Mouse (Mus musculus) urinary bladder, postnatal 14 days (tissue): ENCODE data around the gene Asxl2.
"Not testable (repeated sequence)": the region's sequence is repeated elsewhere in the genome, so short reads cannot be mapped to it uniquely, and the experiment has no call there.

ENCODE experiments used
- DNase-seq: peaks from one replicate; pipeline ENCODE4 v3.0.0; 2021; ENCODE audit warnings: low spot score

The Asxl2 gene

DNA sequence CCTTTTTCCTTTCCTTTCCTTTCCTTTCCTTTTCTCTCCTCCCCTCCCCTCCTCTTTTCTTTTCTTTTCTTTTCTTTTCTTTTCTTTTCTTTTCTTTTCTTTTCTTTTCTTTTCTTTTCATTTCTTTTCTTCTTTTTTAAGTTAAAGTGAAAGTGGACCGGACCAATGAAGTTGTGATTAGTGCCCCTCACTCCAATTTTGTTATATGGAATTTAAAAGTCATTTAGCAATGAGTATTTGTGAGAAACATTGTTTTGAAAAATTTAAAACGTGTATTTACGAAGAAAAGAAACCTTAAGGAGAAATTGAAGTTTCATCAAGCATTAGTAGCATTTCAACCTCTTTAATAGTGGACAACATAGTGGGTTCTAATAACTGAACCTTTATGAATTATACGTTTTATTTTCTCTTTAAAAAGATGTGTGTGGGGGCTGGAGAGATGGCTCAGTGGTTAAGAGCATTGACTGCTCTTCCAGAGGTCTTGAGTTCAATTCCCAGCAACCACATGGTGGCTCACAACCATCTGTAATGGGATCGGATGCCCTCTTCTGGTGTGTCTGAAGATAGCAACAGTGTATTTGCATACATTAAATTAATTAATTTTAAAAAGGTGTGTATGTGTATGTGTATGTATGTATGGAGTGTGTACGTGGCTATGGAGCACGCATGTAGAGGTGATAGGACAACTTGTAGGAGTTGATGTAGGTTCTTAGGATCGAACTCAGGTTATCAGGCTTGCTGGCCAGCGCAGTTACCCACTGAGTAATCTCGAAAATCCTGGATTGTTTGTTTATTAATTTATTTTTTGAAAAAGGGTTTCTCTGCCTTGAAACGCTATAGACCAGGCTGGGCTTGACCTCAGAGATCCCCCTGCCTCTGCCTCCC lies 1.5 kb downstream of the Asxl2 start:
- no peak for DNase-seq

DNA sequence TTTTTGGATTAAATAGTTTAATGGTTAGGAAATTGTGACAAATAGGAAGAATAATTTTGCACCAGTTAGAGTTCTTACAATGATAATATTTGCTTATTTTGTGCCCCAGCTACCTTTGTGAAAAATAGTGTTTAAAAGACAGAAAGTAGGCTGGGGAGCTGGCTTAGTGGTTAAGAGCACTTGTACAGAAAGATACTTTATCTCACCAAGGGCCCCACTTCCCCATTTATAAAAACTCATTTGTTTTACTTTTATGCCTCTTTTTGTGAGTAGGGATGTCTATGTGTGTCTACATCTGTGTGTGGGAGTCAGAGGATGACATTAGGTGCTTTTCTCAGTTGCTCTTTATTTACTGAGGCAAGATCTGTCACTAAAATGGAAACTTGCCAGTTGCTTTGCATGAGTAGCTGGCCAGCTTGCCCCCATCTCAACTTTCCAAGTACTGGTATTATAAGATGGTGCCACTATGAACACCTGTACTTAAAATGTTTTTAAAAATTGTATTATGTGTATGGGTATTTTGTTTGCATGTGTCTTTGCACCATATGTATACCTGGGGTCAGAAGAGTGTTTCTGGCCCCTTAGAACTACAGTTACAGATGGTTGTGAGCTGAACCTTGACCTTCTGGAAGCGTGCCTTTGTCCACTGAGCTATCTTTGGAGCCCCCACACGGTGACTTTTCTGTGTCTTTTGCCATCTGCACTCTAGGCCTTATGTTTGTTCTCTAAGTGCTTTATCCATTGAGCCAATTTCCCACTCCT lies 3.2 kb downstream of the Asxl2 start:
- DNase-seq = no peak

DNA sequence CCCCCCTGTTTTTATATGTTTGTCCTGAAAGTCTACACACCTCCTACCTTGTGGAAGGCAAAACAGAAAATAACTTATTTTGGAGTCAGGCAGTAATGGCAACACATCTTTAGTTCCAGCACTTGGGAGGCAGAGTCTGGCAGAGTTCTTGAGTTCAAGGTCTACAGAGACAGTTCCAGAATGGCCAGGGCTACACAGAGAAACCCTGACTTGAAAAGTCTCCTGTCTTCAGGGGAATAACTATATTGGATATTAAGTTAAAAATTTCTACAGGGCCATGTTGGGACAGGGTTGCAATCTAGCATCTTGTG lies 3.7 kb downstream of the Asxl2 start:
- DNase-seq = no peak

DNA sequence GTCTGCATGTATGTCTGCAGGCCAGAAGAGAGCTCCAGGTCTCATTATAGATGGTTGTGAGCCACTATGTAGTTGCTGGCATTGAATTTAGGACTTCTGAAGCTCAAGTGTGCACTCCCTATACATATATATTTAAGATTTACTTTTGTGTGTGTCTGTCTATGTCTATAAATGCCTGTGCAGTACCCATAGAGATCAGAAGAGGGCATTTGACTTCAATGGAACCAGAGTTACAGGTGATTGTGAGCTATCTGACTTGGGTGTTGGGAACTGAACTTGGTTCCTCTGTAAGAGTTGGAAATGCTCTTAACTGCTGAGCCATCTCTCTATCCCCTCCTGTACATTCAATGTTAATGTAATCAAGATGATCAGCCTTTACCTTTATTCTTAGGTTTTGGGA lies 4.3 kb downstream of the Asxl2 start:
- no peak for DNase-seq

DNA sequence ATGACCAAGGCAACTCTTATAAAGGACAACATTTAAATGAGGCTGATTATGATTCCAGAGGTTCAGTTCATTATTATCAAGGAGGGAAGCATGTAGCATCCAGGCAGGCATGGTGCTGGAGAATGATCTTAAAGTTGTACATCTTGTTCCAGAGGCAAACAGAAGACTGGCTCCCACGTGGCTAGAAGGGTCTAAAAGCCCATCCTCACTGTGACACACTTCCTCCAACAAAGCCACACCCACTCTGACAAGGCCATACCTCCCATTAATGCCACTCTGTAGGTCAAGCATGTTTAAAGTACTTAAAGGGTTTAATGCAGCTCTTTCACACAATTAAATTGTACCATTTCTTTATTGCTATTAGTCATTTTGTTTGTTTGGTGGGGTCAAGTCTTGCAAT lies 7.1 kb downstream of the Asxl2 start:
- no peak for DNase-seq

DNA sequence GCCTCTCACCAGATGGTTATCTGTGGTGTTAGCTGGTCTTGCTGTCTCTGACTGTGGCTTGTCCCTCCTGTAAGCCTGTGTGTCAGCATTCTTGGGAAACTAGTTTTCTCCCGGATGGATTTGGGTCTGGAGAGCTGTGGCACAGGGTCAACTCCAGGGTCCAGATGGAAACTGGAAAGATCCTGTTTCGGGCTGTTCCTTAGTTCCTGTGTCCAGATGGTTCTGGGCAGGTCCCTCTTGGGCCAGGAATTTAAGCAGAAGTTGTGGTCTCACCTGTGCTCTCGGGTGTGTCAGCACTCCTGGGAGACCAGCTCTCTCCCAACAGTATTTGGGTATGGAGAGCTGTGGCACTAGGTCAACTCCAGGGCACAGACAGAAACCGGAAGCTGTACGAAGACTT lies 9.8 kb downstream of the Asxl2 start:
- no peak for DNase-seq

DNA sequence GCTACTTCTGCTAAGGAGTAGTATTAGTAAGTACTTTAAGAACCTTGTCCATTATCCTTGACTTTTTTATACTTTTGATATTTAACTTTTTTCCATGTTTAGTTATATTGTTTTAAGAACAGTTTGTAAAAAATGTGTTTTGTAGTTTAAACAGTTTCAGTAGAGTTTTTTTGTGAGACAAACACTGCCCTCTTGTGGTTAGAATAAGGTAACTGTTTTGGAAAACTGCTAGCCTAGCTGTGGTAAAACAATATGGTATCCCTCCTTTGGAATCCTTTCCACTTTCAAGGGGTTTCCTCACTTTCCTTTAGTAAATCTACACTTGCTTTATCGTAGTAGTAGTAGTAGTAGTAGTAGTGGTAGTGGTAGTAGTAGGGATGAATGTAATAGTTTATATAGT lies 11.2 kb downstream of the Asxl2 start:
- no peak for DNase-seq

DNA sequence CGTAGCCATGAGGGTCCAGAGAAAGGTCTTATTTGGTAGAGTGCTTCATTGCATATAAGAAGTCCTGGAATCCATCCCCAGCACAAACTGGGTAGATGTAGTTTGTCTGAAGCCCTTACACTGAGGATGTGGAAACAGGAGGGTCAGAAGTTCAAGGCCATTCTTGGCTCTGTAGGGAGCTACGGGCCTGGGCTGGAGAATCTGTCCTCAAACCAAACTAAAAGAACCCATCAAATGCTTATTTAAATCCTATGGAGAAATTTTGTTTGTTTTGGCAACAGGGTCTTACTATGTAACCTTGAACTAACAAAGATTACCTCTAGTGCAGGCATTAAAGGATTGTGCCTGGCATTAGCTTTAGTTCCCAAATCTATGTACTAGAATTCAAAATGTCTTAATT lies 14.3 kb downstream of the Asxl2 start:
- no peak for DNase-seq

DNA sequence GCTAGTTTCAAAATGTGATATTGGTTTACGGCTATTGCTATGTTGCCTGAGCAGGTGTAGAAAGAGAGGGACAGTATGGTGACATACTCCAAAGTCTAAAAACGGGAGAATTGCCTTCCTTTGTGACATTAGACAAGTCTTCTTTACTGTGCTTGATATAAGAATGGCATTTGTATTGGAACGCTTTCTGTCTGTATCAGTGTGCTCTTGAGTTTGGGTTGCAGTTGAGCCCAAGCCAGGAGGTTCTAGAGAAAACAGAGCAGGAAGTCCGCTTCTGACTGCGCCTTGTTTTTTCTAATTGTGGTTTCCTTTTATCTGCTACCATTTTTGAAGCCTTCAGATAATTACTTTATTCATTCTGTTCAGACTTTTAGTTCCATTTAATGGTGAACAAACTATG lies 14.7 kb downstream of the Asxl2 start:
- no peak for DNase-seq

DNA sequence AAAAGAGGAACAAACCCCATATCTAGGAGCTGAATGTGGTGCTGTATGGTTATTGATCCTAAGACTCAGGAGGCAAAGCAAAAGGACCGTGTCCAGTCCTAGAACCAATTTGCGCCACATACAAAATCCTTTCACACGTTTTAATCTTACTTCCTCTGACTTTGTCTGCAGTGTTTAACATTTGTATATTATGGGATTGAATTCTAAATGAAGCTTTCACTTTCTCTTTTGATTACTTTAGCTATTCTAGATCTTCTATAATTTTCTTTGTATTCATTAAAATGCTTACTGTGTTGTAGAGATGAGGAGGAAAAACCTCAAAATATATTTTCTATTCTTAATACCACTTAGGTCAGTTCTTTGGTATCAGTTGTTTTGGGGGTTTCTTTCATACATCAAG lies 26.9 kb downstream of the Asxl2 start:
- no peak for DNase-seq

DNA sequence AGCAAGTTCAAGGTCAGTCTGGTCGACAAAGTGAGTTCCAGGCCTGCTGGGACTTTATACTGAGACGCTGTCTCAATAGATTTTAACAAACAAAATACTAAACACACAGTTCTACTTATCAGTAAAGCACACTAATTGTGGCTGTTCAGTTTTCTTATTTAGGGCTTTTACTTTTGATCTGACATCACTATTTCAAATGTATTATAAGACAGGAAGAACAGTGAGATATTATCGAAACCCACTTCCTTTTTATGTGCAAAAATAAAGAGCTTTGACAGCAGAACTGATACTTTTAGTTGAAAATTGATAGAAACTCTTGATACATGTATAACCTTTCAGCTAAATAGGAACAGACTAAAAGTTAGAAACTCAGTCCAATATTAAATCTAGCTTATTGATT lies 36.4 kb downstream of the Asxl2 start:
- DNase-seq = no peak

DNA sequence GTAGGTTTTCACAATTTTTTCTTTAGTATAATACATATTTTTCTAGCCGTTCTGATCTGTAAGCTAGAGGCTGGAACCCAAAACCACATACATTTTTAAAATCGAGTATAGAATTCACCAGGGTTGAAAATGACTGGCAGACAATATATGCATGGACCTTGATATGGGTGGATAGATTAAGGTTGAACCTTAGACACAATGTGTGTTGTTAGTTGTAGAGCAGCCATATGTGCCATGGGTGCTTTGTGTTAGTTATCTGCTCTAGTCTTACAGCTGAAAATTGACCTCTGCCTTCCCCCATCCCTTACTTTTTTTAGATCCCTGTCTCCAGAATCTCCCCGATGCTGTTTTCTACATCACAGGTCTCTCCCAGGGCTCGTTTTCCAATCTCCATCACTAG lies 73.0 kb downstream of the Asxl2 start:
- DNase-seq = no peak

DNA sequence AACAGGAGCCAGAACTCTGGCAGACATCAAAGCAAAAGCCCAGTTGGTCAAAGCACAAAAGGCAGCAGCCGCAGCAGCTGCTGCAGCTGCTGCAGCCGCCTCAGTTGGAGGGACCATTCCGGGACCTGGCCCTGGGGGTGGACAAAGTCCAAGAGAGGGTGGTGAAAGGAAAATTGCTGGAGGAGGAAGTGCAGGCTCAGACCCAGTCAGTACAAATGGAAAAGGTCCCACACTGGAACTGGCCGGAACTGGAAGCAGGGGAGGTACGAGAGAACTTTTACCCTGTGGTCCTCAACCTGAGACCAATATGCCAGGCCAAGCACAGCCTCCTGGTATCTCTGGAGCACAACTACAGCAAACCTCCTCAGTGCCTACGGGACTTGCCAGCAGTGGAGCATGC lies 73.4 kb downstream of the Asxl2 start:
- DNase-seq = no peak

DNA sequence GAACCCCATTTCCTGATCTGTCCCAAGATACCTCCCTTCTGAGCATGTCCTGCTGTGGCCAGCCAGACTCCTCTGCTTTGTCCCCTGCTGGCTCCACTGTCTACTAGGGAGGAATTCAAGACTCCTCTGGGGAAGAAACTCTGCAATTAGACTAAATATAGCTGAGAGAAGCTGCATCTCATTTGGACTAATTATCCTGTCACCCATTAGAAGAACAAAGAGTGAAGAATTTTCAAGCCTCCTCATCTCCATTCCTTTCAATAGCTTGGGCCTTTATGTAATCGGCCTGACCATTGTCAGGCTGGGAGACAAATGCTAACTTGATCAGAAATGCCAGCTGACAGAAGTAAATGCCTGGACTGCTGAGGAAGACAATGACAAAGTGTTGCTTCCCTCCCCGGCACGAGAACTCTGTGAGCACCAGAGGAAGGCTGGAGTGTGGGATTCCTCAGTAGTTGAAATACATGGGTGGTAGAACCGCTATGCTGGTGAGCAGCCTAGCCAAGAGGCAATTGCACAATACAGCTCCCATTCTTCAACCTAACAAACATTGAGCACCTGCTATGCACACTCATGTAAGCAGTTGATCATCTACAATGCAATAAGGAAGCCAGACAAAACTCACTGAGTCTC lies 92.1 kb downstream of the Asxl2 start:
- DNase-seq = no peak

DNA sequence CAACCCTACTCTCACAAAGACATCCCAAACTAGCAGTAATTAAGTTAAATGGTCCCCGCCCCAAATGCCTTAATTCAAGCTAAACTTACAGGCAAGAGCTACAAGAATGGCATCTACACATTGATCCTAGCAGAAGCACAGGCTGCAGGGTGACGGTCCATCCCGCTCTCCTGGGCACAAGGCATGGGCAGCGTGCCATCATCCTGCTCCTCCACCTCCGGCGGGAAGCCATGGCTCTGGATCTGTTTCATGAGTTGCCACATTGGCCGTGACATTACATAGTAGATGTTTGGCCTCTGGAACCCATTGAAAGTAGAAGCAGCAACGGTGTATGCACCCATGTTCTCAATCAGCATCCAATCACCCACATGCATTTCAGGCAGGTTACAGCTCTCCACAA lies 95.1 kb downstream of the Asxl2 start:
- DNase-seq = not testable (repeated sequence)

DNA sequence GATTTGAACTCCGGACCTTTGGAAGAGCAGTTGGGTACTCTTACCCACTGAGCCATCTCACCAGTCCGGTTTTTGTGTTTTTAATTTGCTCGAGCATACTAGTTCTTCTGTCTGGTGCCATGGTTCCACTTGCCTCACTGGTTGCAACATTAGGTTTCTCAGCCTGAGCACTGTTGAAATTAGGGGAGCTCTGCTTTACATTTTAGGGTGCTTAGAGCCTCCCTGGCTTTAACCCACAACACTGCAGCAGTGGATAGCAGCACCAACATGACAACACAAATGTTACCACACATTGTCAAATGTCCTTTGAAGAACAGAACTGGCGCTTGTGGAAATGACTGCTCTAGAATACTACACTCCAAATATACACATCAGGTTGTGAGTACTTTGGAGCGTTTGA lies 98.9 kb downstream of the Asxl2 start:
- no peak for DNase-seq

DNA sequence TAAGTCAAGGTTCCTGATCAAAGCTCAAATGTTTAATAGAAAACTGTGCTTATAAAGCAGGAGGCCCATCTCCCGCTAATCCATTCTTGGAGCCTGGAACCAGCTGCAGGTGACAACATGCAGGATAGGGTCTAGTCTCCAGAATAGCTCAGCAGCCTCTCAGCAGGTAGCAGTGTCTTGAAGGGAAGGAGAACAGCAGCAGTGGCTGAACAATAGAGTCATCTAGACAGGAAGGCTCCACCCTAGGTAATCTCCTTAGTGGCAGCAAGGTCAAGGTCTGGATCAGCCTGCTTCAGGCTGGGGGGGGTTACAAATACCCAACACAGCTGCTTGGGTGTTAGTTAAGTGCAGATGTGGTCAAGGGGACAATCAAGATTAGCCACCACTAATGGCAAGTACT lies 108.8 kb downstream of the Asxl2 start:
- DNase-seq = not testable (repeated sequence)

DNA sequence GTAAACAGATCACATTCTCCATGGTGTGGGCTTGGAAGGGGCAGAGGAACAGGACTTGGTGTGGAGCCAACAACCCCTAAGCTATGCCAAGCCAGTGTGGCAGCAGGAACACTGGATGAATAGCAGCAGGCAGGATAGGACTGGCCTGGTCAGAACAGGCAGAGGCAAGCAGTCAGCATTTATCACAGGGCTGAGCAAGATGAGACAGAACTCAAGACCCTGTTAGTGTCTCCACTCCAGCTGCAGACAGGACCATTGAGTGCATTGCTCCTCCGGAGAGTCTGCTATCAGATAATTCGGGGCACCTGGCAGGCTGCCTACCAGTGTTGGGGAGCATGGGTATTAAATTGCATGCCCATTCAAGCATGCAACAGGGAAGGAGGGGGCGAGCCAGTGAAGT lies 111.0 kb downstream of the Asxl2 start:
- DNase-seq = peak; percentile 84

DNA sequence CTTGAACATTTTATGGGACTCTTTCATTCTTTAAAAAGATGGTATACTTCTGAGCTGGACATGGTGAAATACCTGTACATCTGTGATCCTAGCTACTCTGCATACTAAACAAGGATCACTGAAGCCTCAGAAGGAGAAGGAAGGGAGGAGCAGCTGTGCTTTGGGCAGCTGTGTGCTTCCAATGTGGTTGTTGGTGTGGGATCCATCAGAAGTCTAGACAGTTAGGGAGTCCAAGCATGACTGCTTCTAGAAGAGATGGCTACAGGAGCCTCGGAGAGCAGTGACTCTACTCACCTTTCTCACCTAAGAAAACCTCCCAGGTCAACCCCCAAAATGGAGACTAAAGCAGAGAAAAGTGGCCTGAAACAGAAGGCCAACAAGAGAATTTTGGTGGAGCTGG lies 111.4 kb downstream of the Asxl2 start:
- no peak for DNase-seq

DNA sequence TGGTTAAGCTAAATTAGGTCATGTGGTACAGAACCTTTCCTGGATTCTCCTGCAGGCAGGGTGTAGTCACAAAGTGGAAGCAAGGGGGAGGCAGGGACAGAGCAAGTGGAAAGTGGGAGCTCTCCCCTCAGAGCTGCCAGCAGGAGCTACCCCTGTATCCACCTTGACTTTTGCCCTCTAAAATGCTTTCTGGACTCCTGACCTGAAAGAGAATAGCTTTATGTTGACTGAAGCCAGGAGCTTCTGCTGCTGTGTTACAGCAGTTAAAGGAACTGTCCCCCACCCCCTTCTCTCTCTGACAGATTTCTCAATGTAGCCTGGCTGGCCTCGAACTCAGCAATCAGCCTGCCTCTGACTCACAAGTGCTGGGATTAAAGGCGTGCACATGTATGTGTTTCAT lies 112.9 kb downstream of the Asxl2 start:
- DNase-seq = no peak

DNA sequence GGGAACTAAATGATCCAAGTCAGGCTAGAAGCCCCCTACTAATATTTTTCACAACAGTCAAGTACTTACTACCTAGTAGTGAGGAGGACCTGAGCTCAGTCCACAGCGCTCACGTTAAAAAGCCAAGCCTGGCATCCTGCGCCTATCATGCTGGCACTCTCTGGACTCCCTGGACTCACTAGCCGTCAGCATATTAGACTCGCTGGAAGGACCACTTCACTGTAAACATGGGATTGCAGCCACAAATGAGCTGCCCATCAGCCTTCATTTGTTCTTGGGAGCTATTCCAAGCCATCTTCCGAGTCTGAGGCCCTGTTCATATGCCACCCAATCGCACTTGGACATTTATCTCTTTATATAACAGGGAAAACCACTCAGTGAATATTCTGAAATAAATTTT lies 114.2 kb downstream of the Asxl2 start:
- no peak for DNase-seq

DNA sequence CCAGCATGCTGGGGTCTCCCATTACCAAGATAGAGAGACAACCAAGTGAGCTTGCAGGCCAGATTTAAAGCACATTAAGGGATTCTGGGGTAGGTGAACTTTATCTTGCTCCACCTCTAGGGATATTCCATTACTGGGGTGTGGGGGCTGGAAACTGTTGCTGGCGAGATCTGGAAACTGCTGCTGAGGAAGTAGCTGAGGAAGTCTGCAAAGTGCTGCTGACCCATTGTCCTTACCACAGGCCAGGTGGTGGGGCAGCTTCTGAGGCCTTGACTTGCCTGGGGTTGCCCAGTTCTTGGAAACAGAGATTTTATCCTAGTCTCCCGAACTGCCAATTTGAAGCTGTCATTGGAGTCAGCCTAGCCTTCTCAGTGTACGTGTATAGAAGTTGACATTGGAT lies 118.8 kb downstream of the Asxl2 start:
- no peak for DNase-seq

DNA sequence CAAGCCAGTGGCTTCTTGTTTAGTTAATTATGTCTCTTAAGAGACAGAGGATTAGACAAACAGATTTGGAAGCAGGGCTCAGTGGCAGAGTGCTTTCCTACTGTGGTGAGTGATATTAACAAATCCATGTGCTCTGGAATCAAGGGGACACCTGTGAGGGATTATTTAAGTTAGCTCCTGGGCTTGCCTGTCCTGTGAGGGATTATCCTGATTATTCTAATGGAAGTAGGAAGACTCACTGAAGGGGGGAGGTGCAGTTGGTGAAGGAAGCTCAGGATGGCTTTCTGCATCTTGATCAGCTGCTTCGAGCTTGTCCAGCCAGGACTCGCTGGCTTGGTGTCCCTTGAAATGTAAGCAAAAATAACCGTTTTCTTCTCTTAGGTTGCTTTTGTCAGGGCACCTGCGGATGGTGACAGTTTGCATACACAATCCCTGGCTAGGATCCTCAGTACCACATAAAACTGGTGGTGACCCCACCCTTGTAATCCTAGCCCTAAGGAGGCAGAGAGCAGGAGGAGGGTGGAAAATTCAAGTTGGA lies 119.5 kb downstream of the Asxl2 start:
- no peak for DNase-seq
